Mouse (Mus musculus) regulatory T cell (primary cell): ENCODE data around the gene Igfbp7.

ENCODE experiments used
- in situ Hi-C: fragments of 300-600 bp; cut with MboI, MseI; formaldehyde crosslinking; loops from one replicate; pipeline ENCODE4 v1.15.1; 2025; ENCODE audit warnings: high pct_unique_total_duplicates

Gene Igfbp7

GRCm38 (mm10) chr5:77405455-77406057, 2.3 kb downstream of the Igfbp7 start:
- in situ Hi-C loops = no loop called here

DNA sequence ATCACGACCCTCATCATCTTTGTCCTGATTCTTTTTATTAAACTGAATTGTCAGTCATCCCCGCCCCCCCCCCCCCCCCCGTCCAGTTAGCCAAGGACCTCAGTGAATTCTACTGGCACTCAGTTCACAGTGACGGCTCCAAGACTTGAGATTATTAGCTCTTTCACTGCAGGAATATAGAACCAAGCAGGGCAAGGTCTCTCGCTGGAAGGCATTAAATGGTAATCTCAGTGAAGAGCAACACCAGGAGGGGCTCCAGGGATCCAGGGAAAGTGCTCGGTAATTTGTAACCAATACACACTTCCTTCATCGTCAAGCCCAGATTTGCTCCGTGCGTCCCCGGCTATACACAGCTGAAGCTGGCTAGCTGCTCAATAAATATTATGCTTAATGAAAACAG, 2.9 kb downstream of the Igfbp7 start:
- in situ Hi-C loops = loop anchor here (5.0 kb wide), 1 partner anchor 48 kb away; no protein-coding TSS in a partner anchor

DNA sequence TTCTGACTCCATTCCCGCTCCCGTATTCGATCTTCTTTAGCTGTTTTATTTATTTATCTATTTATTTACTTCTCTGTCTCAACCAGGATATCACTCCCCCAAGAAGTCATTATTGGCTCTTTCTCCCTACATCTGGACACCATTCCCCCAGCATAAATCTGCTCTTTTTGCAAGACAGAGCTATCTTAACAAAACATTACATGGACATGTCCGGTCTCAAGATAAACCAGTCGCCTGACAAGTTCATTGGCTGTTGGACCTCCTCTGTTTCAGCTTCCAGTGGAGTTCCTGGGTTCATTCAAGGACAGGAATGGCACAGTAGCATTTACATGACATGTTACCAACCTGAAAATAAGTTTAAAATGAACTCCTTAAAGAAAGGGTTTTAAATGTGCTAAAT, 4.9 kb downstream of the Igfbp7 start:
- in situ Hi-C loops = loop anchor here (5.0 kb wide), 1 partner anchor 46 kb away; no protein-coding TSS in a partner anchor

GRCm38 (mm10) chr5:77402137-77402536, 5.7 kb downstream of the Igfbp7 start:
- in situ Hi-C loops = loop anchor here (5.0 kb wide), 1 partner anchor 45 kb away; no protein-coding TSS in a partner anchor

DNA sequence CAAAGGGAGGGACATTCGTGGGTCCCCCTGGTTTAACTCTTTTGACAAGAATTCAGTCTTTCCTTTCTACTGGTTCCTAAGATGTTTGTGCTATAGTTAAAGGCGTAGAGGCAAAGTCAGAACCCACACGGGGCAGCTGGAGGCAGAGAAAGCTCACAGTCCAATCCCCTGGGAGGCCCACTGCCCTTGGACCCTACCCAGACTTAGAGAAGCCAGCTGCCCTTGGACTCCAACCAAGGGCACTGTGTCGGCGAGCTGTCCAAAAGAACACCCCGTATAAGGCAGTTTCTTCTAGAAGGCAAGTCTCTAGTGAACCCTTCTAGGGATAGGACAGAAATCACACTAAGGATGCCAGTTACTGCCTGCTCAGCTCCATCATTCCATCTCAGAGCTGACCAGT, 7.0 kb downstream of the Igfbp7 start:
- in situ Hi-C loops = loop anchor here (5.0 kb wide), 1 partner anchor 44 kb away; no protein-coding TSS in a partner anchor

DNA sequence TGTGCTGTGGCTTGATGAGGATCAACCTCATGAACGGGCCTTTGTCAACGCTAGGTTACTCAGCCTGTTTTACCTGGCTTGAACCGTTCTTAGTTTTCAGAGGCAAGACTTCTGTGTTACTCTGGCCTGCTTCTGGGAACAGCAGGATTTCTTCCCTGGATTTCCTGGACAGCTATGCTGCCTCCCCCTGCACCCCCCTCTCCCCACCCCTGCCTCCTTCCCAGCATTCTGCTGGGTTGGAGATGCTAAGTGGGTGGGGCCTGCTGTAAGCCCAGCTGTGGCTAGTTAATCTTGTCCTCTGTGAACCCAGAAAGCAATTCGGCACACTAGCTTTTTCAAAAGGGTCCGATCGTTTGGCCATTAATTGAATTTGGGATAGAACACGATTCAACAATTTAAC, 7.7 kb downstream of the Igfbp7 start:
- in situ Hi-C loops = loop anchor here (5.0 kb wide), 1 partner anchor 43 kb away; no protein-coding TSS in a partner anchor

- in situ Hi-C loops = no loop called here
These were observed 8.8 kb downstream of the Igfbp7 start for GRCm38 (mm10) chr5:77399076-77399475.

DNA sequence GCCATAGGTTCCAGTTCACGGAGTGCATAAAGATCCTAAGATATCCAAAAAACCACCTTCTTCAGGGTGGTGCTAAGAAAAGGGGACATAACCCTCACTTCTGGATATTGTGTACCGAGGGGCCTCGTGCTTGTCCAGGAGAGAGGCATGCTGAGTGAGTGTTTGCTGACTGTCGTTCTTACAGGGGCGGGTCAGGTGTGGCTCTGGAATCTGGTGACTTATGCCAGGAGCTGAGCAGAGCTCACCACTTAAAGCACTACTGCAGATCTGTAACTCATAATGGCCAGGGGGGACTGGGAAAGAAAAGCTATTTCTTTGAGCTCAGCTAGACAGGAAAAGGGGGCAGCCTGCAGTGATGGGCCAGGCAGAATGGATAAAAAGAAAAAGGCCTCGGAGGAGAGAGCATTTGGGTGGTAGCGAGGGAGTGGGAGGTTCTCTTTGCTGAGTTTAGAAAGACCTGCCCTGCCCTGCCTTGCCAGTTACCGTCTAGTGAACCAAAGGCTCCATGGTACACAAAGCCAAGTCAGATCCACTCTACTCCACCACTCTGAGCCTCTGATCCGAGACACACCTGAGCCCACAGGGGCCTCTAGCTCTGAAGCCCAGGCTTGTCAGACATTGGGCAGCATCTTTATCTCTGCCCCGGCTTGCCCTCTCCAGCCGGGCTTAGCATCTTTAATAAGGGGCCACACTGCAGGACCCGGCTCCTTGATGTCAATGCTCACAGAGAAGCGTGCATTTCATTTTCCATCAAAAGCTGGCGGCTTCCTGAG, 9.4 kb downstream of the Igfbp7 start:
- in situ Hi-C loops = no loop called here

DNA sequence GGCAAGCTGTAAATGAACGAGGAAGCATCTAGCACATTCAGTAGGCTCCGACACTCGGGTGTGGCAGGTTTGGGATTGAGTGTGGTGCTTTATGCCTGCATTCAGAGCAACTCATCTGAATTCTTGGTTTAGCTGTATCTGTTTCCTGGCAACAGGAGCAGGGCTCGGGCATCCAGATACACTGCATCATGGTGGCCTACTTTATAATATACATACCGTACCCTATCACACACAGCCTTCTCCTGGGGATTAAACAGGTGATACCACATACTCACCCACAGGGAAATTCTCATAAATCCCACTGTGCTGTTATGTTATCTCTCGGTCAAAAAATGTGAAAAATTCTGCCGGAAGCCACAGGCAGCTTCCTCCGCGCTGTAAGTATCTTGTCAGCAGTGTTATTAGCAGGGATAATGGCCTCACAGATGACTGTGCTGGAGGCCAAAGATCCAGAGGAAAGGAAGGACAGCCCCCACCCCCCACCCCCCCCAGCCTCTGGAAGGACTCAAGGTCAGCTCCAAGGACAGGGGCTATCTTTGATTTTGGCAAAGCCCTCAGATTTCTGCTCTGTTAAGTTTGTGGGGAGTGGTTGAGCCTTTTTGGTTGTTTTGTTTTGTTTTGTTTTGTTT, 13.7 kb downstream of the Igfbp7 start:
- in situ Hi-C loops = no loop called here

GRCm38 (mm10) chr5:77393094-77393619, 14.7 kb downstream of the Igfbp7 start:
- in situ Hi-C loops = no loop called here

DNA sequence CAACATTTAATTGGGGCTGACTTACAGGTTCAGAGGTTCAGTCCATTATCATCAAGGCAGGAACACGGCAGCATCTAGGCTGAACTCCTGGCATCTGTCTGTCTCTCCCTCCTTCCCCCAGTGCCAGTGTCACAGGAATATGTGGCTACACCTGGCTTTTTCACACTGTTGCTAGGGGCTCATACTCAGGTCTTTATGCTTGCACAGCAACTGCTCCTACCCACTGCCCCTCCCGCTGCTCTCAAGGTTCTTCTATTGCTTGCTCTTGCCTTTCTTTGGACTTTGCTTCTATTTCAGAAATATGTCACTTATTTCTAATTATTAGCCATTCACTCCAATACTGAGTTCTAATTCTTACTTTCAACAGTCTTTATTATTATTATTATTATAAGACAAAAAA, 17.6 kb downstream of the Igfbp7 start:
- in situ Hi-C loops = no loop called here

GRCm38 (mm10) chr5:77388359-77388758, 19.5 kb downstream of the Igfbp7 start:
- in situ Hi-C loops = no loop called here

DNA sequence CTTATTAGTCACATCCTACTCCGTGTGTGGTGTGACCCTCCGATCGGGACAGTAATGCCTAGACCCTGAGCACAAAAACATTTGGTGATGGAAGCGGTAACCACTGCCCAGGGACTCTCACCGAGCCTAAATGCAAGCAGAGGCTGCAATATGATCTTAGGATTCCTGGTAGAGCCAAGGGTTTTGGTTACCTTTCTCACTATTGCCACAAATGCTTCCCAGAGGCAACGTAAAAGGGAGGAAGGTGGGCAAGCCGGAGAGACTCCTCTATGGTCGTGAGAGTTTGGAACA, 20.5 kb downstream of the Igfbp7 start:
- in situ Hi-C loops = no loop called here

GRCm38 (mm10) chr5:77386596-77387413, 21.0 kb downstream of the Igfbp7 start:
- in situ Hi-C loops = no loop called here

DNA sequence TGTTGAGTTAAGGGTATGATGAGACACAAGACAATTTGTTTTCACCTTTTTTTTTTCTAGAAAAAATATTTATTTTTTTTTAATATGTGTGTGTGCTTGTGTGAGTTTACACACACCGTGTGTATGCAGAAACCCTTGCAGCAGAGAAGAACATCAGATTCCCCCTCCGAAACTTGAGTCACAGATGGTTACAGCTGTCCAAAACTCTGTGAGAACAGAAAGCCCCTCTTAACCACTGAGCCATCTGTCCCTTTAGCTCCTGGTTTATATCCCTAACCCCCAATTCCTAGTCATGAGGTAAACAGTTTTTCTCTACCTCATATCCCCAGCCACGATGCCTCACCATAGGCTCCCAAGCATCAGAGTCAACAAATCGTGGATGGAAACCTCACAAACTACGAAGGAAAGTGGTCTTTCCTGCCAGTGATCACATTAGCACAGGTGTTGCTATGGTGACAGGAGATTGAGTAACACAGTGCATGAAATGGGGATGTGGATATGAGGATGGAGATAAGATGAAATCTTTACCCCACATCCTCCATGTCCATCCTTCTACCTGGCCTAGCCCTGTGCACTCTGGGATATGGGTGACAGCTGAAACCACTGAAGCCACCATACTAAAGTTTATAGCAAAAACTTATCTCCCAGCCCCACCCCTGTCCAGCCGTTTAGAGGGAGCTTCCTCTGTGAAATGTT, 21.8 kb downstream of the Igfbp7 start:
- in situ Hi-C loops = no loop called here

DNA sequence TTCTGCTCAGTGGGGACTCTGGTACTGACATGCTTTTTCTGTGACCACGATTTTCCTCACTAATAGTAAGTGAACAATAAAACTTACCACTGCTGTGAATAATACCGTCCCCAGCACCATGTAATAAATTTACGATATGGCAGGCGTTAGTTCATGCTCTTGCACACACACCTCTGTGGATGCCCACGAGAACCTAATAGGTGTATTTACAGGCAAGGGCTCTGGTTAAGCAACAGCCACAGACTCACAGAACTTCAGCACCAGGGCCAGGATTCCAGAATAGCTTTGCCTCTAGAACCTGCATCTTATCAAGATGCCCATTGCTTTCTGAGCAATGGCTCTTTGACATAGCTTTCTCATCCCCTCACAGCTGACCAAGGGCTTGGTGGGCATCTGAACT, 22.6 kb downstream of the Igfbp7 start:
- in situ Hi-C loops = no loop called here

DNA sequence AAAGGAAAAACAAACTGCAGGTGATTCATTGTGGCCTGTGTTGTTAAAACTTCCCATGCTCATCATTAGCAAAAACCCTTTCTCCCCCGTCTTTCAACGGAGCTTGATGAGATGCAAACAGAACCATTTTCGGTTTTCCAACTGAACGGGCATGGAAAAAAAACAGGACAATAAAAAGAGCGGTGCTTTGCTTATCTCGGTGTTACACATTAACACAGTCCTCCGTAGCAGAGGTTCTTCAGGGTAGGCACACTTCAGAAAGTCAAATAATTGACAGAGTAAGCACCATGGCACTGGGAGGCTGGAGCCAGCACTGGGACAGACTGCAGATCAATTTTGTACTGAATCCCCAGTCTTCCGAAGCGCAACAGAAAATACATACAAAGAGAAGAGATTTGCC, 23.1 kb downstream of the Igfbp7 start:
- in situ Hi-C loops = no loop called here

DNA sequence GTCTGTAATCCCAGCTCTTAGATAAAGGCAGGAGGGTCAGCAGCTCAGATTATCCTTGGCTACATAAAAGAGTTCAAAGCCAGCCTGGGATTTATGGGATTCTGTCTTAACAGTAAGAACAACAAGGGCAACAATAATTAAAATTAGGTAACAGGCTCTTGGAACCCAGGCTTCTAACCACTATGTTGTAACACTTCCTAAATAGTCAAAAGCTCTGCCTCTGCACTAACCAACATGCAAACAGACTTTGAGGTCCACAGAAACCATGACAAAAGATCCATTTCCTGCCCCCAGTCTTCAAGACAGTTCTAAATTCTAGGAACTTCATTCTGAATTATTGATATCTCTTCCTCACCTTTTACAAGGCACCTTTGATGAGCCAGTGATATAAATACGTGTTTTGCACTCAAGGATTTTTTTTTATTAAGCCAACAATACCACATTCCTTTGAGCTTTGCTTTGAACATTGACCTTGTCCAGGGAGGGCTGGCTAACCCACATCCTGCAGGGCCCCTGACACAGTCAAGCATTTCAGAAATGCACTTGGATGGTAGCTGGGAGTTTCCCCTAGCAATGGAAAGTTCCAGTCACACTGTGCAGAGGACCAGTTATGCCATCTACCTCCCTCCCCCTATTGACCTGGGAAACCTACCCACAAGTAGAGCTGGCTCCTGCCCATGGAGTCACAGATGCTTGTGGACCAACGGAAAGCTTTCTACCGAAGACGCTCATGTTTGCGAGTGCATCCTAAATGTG, 23.9 kb downstream of the Igfbp7 start:
- in situ Hi-C loops = no loop called here

DNA sequence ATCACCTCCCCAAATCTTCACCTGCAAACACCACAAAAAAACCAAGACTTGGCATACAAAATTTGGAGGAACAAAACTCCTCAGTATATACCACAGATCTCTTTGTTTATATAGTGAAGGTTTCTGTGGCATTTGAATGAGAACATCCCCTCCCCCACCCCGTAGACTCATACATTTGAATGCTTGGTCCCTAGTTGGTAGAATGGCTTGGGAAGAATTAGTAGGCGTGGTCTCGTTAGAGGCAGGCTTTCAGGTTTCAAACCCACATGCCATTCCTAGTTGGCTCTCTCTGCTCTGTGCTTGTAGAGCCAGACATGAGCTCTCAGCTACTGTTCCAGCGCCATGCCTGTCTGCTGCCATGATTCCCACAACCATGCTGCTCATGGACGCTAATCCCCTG, 26.2 kb downstream of the Igfbp7 start:
- in situ Hi-C loops = no loop called here

DNA sequence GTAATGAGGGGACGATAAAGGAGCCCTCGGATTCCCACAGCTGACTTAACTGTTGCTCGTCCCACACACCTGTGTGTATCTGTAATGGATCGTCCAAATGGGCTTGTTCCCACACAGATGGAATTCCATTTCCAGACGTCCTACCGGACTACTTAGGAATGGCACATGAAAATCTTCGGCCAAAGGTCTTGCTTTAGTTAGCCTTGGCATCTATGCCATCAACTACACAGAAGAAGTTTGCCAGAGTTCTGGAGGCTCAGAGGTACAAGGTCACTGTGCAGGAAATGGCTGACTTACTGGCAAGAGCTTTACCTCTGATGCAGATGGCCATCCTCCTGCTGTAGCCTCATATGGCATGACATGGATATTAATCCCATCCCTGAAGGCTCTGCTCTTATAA, 26.6 kb downstream of the Igfbp7 start:
- in situ Hi-C loops = no loop called here
